Mouse (Mus musculus): ENCODE measurements at regions not wholly inside any gene's neighbourhood (a gene's known extent, or its start where the extent isn't known, plus 50 kb on each side); places are given as distances from the start of the nearest gene placed in this dataset.

DNA sequence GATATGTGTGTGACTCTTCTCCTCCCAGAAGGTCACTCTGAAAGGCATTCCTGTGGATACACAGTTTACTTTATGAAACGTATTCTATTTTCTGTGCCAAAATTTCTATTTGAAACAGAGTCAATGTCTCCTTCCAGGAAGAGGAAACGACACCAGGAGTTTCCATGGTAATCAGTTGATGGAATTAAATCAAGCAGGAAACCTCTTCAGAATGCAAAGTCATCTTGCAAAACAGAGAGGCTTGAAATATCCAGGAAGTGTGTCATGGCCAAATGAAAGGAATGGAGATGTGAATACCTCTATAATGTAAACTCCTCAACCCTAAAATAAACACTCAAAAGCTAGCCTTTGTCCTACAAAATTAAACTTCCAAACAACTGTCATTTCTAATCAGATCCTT, 189.0 kb upstream of the Agr3 start:
- ATAC-seq (ENCODE audit: low read depth): no peak
- H3K9me3 ChIP-seq (replicated peaks; ENCODE audit: control insufficient read depth, low read length): no peaks in the 10 kb centered on the region
- WGBS (ENCODE audit: insufficient replicate concordance): 22% methylated on average over 2 of the region's 2 CpGs

DNA sequence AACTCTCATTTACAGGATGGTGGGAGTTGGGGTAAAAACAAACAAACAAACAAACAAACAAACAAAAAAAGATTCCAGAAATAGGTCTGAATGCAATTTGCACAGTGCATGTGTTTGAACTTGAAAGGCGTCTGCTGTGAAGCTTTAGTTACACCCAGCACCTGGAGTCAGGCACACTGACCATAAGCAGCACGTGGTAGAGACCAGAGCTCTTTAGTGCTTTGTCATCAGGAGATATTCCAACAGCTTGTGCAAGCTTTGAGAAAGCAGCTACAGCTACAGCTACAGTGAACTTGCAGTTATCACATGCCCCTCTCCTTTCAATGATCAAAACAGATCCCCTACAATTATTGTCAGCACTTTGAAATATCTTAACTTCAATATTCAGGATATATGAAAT, 190.4 kb upstream of the Agr3 start:
- H3K27me3 ChIP-seq (ENCODE audit: control insufficient read depth, insufficient read depth, low read depth, low read length): no peaks in the 10 kb centered on the region
- no peak overlapping the region for H3K4me2 ChIP-seq (ENCODE audit: low read depth, low read length)
- 43% methylated on average over 2 of the region's 2 CpGs for WGBS (ENCODE audit: insufficient replicate concordance)
- ATAC-seq (ENCODE audit: low read depth): no peak
- no peaks in the 10 kb centered on the region for H3K4me1 ChIP-seq (ENCODE audit: control insufficient read depth, low read depth, low read length)
- H3K36me3 ChIP-seq (ENCODE audit: control insufficient read depth, insufficient read depth): no peaks in the 10 kb centered on the region
- no peaks in the 10 kb centered on the region for H3K9me3 ChIP-seq (replicated peaks; ENCODE audit: control insufficient read depth, low read length)
- H3K9ac ChIP-seq (ENCODE audit: low read depth, low read length): no peak overlapping the region
- no peak overlapping the region for H3K4me3 ChIP-seq (ENCODE audit: low read depth, low read length)
- no peak overlapping the region for H3K27ac ChIP-seq (ENCODE audit: low read length)

More for the DNA sequence above, 189.0 kb upstream of the Agr3 start:
- H3K4me3 ChIP-seq (ENCODE audit: low read depth, low read length): no peak overlapping the region
- no peak overlapping the region for H3K27ac ChIP-seq (ENCODE audit: low read length)
- no peak overlapping the region for H3K4me2 ChIP-seq (ENCODE audit: low read depth, low read length)
- H3K9ac ChIP-seq (ENCODE audit: low read depth, low read length): no peak overlapping the region
- no peaks in the 10 kb centered on the region for H3K36me3 ChIP-seq (ENCODE audit: control insufficient read depth, insufficient read depth)
- H3K27me3 ChIP-seq (ENCODE audit: control insufficient read depth, insufficient read depth, low read depth, low read length): no peaks in the 10 kb centered on the region
- no peaks in the 10 kb centered on the region for H3K4me1 ChIP-seq (ENCODE audit: control insufficient read depth, low read depth, low read length)

DNA sequence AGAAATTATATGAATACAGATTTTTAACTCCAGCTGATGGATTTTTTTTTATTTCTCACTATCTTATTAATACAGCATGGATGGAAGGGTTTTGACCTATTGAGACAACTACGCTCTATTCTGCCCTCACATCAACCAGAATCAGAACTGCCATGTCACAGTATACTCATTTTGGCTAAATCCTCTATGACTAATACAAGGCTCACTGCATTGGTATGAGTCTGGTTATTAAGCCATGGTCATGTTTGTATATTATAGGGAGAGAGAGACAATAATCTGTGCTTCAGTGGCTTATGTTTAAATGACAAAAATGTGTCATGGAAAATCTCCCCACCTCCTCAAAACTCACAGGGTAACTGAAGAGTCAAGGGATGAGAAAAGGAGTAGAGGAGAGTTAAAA, 191.0 kb upstream of the Agr3 start:
- Histone ChIP-seq H3K4me1 (ENCODE audit: control insufficient read depth, low read depth, low read length) (no peaks in the 10 kb centered on the region), H3K27me3 (ENCODE audit: control insufficient read depth, insufficient read depth, low read depth, low read length) (no peaks in the 10 kb centered on the region), H3K9me3 (replicated peaks; ENCODE audit: control insufficient read depth, low read length) (no peaks in the 10 kb centered on the region), H3K9ac (ENCODE audit: low read depth, low read length) (no peak overlapping the region), H3K27ac (ENCODE audit: low read length) (no peak overlapping the region), H3K4me2 (ENCODE audit: low read depth, low read length) (no peak overlapping the region), H3K36me3 (ENCODE audit: control insufficient read depth, insufficient read depth) (no peaks in the 10 kb centered on the region), H3K4me3 (ENCODE audit: low read depth, low read length) (no peak overlapping the region)
- WGBS (ENCODE audit: insufficient replicate concordance): 90% methylated on average over 1 of the region's 1 CpGs
- no peak for ATAC-seq (ENCODE audit: low read depth)

DNA sequence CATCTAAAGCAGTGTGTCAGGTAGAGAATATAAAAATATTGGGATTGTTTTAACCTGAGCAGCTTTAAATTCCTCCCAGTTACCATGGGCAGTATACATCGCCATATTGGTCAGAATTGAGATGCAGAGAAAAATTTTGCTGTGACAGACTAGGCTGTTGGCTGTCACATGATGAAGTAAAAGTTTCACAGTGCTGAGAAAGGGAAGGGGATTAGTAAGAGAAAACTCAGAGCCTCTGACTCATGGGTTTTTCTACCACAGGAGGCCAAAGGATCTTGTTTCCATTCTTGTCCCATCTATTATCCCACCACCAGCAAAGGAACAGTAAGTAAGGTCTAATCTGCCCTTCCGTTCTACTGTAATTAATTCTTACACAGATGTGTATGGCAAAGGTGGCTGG, 191.8 kb upstream of the Agr3 start:
- no peaks in the 10 kb centered on the region for H3K36me3 ChIP-seq (ENCODE audit: control insufficient read depth, insufficient read depth)
- 56% methylated on average over 2 of the region's 2 CpGs for WGBS (ENCODE audit: insufficient replicate concordance)
- H3K27ac ChIP-seq (ENCODE audit: low read length): no peak overlapping the region
- no peak for ATAC-seq (ENCODE audit: low read depth)
- no peaks in the 10 kb centered on the region for H3K9me3 ChIP-seq (replicated peaks; ENCODE audit: control insufficient read depth, low read length)
- no peaks in the 10 kb centered on the region for H3K4me1 ChIP-seq (ENCODE audit: control insufficient read depth, low read depth, low read length)
- H3K27me3 ChIP-seq (ENCODE audit: control insufficient read depth, insufficient read depth, low read depth, low read length): no peaks in the 10 kb centered on the region
- no peak overlapping the region for H3K4me2 ChIP-seq (ENCODE audit: low read depth, low read length)
- H3K4me3 ChIP-seq (ENCODE audit: low read depth, low read length): no peak overlapping the region
- no peak overlapping the region for H3K9ac ChIP-seq (ENCODE audit: low read depth, low read length)

DNA sequence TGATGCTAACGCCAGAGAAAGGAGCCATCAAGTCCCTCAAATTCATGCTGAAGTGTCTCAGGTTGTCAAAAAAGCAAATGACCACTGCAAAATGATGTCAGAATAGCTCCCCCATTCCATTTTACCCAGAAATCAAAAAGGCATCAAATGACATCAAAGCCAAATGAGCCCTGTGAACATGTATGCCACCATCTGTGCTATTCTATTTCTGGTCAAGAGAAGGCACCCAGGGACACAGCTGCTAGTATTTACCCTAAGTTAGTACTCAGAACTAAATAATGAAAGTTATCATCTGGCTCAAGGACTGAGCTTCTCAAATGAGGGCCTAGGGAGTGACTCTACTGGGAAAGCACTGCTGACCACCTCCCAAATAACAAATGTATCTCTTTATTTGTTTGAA, 191.1 kb upstream of the Ahr start:
- ATAC-seq (ENCODE audit: low read depth): no peak
- H3K27me3 ChIP-seq (ENCODE audit: control insufficient read depth, insufficient read depth, low read depth, low read length): no peaks in the 10 kb centered on the region
- H3K9ac ChIP-seq (ENCODE audit: low read depth, low read length): no peak overlapping the region
- H3K4me3 ChIP-seq (ENCODE audit: low read depth, low read length): no peak overlapping the region
- no peaks in the 10 kb centered on the region for H3K36me3 ChIP-seq (ENCODE audit: control insufficient read depth, insufficient read depth)
- H3K9me3 ChIP-seq (replicated peaks; ENCODE audit: control insufficient read depth, low read length): no peaks in the 10 kb centered on the region
- H3K4me1 ChIP-seq (ENCODE audit: control insufficient read depth, low read depth, low read length): no peaks in the 10 kb centered on the region
- no peak overlapping the region for H3K4me2 ChIP-seq (ENCODE audit: low read depth, low read length)
- no peak overlapping the region for H3K27ac ChIP-seq (ENCODE audit: low read length)
- WGBS (ENCODE audit: insufficient replicate concordance): 35% methylated on average over 1 of the region's 1 CpGs

DNA sequence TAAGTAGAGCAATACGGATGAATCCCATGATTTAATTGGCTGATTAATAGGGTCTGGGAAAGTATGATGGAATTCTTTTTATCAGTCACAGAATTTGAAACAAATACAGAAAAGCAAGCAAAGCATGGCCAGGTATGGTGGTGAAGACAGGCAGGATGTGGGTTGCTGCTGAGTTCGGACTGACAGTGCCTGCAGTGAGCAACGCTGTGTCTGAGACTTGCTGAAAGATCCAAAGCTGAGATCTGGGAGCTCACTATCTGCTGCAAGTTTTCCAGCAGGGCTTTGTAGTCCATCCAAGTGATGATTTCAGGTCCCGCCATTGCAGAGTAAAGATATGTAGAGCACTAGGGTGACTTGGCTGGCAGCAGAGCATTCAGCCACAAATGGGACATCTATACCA, 189.3 kb upstream of the Ahr start:
- WGBS (ENCODE audit: insufficient replicate concordance): 61% methylated on average over 4 of the region's 4 CpGs
- no peak for ATAC-seq (ENCODE audit: low read depth)
- H3K27me3 ChIP-seq (ENCODE audit: control insufficient read depth, insufficient read depth, low read depth, low read length): no peaks in the 10 kb centered on the region

DNA sequence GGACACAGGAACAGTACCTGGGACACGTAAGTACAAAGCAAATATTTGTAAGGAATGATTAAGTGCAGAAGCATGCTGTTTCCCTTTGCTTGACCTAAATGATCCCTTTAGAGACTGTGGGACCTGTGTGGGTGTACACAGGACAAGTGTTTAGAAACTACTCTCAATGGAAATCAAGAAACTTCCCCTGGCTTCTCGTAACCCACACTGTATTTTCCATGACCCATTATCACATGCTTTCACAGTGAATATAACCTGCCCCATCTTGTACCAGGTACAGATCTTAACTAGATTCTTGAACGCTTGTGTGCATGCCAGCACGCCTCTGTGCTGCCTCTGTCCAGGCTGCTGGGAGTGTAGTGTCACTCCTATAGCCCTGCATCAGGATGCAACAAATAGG, 177.8 kb upstream of the Ahr start:
- H3K4me1 ChIP-seq (ENCODE audit: control insufficient read depth, low read depth, low read length): no peaks in the 10 kb centered on the region
- no peaks in the 10 kb centered on the region for H3K9me3 ChIP-seq (replicated peaks; ENCODE audit: control insufficient read depth, low read length)
- H3K9ac ChIP-seq (ENCODE audit: low read depth, low read length): no peak overlapping the region
- WGBS (ENCODE audit: insufficient replicate concordance): 58% methylated on average over 4 of the region's 4 CpGs
- H3K4me3 ChIP-seq (ENCODE audit: low read depth, low read length): no peak overlapping the region
- no peak overlapping the region for H3K27ac ChIP-seq (ENCODE audit: low read length)
- H3K27me3 ChIP-seq (ENCODE audit: control insufficient read depth, insufficient read depth, low read depth, low read length): no peaks in the 10 kb centered on the region
- no peak overlapping the region for H3K4me2 ChIP-seq (ENCODE audit: low read depth, low read length)
- ATAC-seq (ENCODE audit: low read depth): no peak
- H3K36me3 ChIP-seq (ENCODE audit: control insufficient read depth, insufficient read depth): no peaks in the 10 kb centered on the region

More for the DNA sequence above, 189.3 kb upstream of the Ahr start:
- Histone ChIP-seq H3K4me3 (ENCODE audit: low read depth, low read length) (no peak overlapping the region), H3K4me2 (ENCODE audit: low read depth, low read length) (no peak overlapping the region), H3K27ac (ENCODE audit: low read length) (no peak overlapping the region), H3K36me3 (ENCODE audit: control insufficient read depth, insufficient read depth) (no peaks in the 10 kb centered on the region), H3K9ac (ENCODE audit: low read depth, low read length) (no peak overlapping the region), H3K9me3 (replicated peaks; ENCODE audit: control insufficient read depth, low read length) (no peaks in the 10 kb centered on the region), H3K4me1 (ENCODE audit: control insufficient read depth, low read depth, low read length) (no peaks in the 10 kb centered on the region)

DNA sequence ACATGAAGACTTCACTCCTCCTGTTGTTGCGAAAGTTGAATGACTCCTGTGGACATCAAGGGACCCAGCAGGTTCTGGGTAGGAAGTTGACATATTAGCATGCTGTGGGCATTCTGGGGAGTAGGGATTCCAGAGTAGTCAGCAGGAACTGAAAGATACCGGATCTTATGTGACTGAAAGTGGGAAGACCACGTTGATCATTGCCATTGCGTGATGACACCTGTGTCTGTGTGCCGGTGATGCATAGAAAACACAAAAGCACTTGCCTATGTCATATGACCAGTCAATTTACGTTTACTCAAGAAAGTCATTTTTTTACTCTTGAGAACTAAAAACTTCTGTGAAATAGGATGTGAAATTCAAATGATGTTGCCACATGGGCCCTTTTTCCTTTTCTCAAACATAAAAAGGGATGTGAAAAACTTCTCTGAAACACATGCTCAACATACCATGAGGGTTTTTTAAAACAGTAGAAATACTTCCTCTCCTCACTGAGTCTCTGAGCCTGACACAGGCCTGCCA, 176.8 kb upstream of the Ahr start:
- WGBS (ENCODE audit: insufficient replicate concordance): 69% methylated on average over 6 of the region's 6 CpGs
- Histone ChIP-seq H3K4me3 (ENCODE audit: low read depth, low read length) (no peak overlapping the region), H3K4me2 (ENCODE audit: low read depth, low read length) (no peak overlapping the region), H3K9me3 (replicated peaks; ENCODE audit: control insufficient read depth, low read length) (no peaks in the 10 kb centered on the region), H3K4me1 (ENCODE audit: control insufficient read depth, low read depth, low read length) (no peaks in the 10 kb centered on the region), H3K9ac (ENCODE audit: low read depth, low read length) (no peak overlapping the region), H3K36me3 (ENCODE audit: control insufficient read depth, insufficient read depth) (no peaks in the 10 kb centered on the region), H3K27ac (ENCODE audit: low read length) (no peak overlapping the region), H3K27me3 (ENCODE audit: control insufficient read depth, insufficient read depth, low read depth, low read length) (no peaks in the 10 kb centered on the region)
- ATAC-seq (ENCODE audit: low read depth): no peak

DNA sequence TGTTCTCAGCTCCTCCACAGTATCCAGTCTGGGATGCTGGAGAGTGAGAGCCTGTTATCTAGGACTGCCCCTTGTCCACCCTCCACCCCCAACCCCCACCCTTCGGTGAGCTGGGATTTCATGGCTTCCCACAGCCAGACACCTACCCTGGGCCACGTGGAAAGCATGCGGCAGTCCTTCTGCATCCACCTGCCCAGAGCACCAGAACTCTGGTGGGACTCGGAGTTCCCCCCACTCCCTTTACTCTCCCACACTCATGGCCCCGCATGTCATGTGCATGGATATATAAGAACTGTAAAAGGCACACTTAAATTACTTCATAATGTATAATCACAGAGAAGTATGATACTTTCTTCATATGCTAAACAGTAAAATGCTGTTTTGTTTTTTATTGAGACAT, 175.5 kb upstream of the Ahr start:
- H3K27ac ChIP-seq (ENCODE audit: low read length): no peak overlapping the region
- H3K9ac ChIP-seq (ENCODE audit: low read depth, low read length): no peak overlapping the region
- no peaks in the 10 kb centered on the region for H3K27me3 ChIP-seq (ENCODE audit: control insufficient read depth, insufficient read depth, low read depth, low read length)
- H3K9me3 ChIP-seq (replicated peaks; ENCODE audit: control insufficient read depth, low read length): no peaks in the 10 kb centered on the region
- no peak overlapping the region for H3K4me2 ChIP-seq (ENCODE audit: low read depth, low read length)
- H3K4me3 ChIP-seq (ENCODE audit: low read depth, low read length): no peak overlapping the region
- no peak for ATAC-seq (ENCODE audit: low read depth)
- H3K36me3 ChIP-seq (ENCODE audit: control insufficient read depth, insufficient read depth): no peaks in the 10 kb centered on the region
- WGBS (ENCODE audit: insufficient replicate concordance): 66% methylated on average over 5 of the region's 5 CpGs
- no peaks in the 10 kb centered on the region for H3K4me1 ChIP-seq (ENCODE audit: control insufficient read depth, low read depth, low read length)

DNA sequence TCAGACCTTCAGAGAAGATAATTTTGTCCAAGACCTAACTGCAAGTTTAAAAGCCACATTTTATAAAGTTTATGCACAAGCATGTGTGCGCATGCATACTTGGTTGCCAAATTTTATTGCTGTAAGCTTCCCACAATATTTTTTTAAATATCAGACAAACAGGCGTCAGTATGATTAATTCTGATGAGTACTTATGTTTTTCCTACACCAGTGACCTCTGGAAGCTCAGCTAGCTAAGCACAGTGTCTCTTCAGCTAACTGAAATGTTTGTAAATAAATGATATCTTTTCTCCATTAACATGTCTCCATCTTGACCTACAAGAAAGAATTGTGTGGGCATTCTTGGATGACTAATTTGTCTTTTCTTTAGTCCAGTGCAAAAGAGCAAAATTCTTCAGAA, 168.6 kb upstream of the Ahr start:
- no peaks in the 10 kb centered on the region for H3K4me1 ChIP-seq (ENCODE audit: control insufficient read depth, low read depth, low read length)
- H3K36me3 ChIP-seq (ENCODE audit: control insufficient read depth, insufficient read depth): no peaks in the 10 kb centered on the region
- no peaks in the 10 kb centered on the region for H3K9me3 ChIP-seq (replicated peaks; ENCODE audit: control insufficient read depth, low read length)
- H3K4me3 ChIP-seq (ENCODE audit: low read depth, low read length): no peak overlapping the region
- H3K4me2 ChIP-seq (ENCODE audit: low read depth, low read length): no peak overlapping the region
- no peaks in the 10 kb centered on the region for H3K27me3 ChIP-seq (ENCODE audit: control insufficient read depth, insufficient read depth, low read depth, low read length)
- no peak for ATAC-seq (ENCODE audit: low read depth)
- 63% methylated on average over 2 of the region's 2 CpGs for WGBS (ENCODE audit: insufficient replicate concordance)
- no peak overlapping the region for H3K9ac ChIP-seq (ENCODE audit: low read depth, low read length)
- no peak overlapping the region for H3K27ac ChIP-seq (ENCODE audit: low read length)
